Mouse (Mus musculus) small intestine, adult 2 months (tissue): ENCODE results near the gene Snx22. TPM values are rescaled to one million over a fixed set of nuclear protein-coding genes. Genes with fewer than 3 reads are reported as not detected.

Experiments used
- H3K27ac ChIP-seq: fragments of 200-500 bp; 2 replicates; pipeline ENCODE4 v1.5.1; 2012; ENCODE audit warnings: low read depth, low read length, control low read depth, inconsistent platforms; ENCODE audit not compliant: insufficient read depth
- H3K27me3 ChIP-seq: fragments of 200-500 bp; 2 replicates; pipeline ENCODE4 v1.6.1; 2012; ENCODE audit warnings: mild to moderate bottlenecking, moderate library complexity, low read length, inconsistent platforms; ENCODE audit not compliant: control insufficient read depth, insufficient read depth
- H3K36me3 ChIP-seq: fragments of 200-500 bp; 2 replicates; pipeline ENCODE4 v1.6.1; 2012; ENCODE audit warnings: mild to moderate bottlenecking, low read length, control low read depth, inconsistent platforms; ENCODE audit not compliant: control insufficient read depth, insufficient read depth
- H3K4me1 ChIP-seq: fragments of 200-500 bp; 2 replicates; pipeline ENCODE4 v1.6.1; 2012; ENCODE audit warnings: low read length, inconsistent platforms, mixed read lengths; ENCODE audit not compliant: control insufficient read depth, insufficient read depth, insufficient read length
- H3K4me3 ChIP-seq: fragments of 200-500 bp; 2 replicates; pipeline ENCODE4 v1.5.1; 2012; ENCODE audit warnings: low read depth, mild to moderate bottlenecking, control low read depth, inconsistent platforms, low read length, moderate library complexity
- CTCF ChIP-seq: fragments of 200-500 bp; IDR thresholded peaks from 2 replicates; pipeline ENCODE4 v1.5.1; 2012; ENCODE audit warnings: low read depth, mild to moderate bottlenecking, control low read depth, inconsistent platforms, low read length, moderate library complexity, mixed read lengths; ENCODE audit not compliant: insufficient replicate concordance, insufficient read length; ENCODE audit errors: extremely low read depth
- POLR2A ChIP-seq: fragments of 200-500 bp; IDR thresholded peaks from 2 replicates; pipeline ENCODE4 v1.6.1; 2012; ENCODE audit warnings: low read depth, mild to moderate bottlenecking, control low read depth, inconsistent platforms, low read length, moderate library complexity
- WGBS: fragments of 180-500 bp; shearing (Covaris S2); methylation state at CpG from one replicate; pipeline ENCODE4 v1.1.7; 2018; 5-methylcytosine and 5-hydroxymethylcytosine counted together
- polyA plus RNA-seq: library from polyadenylated mRNA; depleted of rRNA; stranded (reverse); fragments of >200 nt; gene quantifications from 2 replicates; pipeline ENCODE4 v1.2.3, GENCODE M21; 2012

Gene Snx22
- polyA plus RNA-seq, 1 experiment, result 0.91 TPM

GRCm38 (mm10) chr9:66104601-66105000 lies 35.1 kb upstream of the Snx22 start:
- Histone ChIP-seq H3K4me1 (no peaks in the 10 kb centered on the region), H3K4me3 (no peak overlapping the region), H3K27me3 (no peaks in the 10 kb centered on the region), H3K36me3 (peaks cover 75% of the 10 kb centered on the region), H3K27ac (no peak overlapping the region)
- no peak for TF ChIP-seq POLR2A
- no peak for TF ChIP-seq CTCF
- 50% methylated on average over 4 of the region's 4 CpGs for WGBS

- 88% methylated on average over 6 of the region's 6 CpGs for WGBS
- no peak for TF ChIP-seq CTCF
- no peaks in the 10 kb centered on the region for H3K4me1 ChIP-seq
- no peaks in the 10 kb centered on the region for H3K27me3 ChIP-seq
- H3K27ac ChIP-seq, result no peak overlapping the region
- peaks cover 76% of the 10 kb centered on the region for H3K36me3 ChIP-seq
- H3K4me3 ChIP-seq, result no peak overlapping the region
These were observed 33.1 kb upstream of the Snx22 start for GRCm38 (mm10) chr9:66102668-66103067.

- WGBS, result 79% methylated on average over 8 of the region's 8 CpGs
- H3K36me3 ChIP-seq, result peaks cover 75% of the 10 kb centered on the region
- no peaks in the 10 kb centered on the region for H3K27me3 ChIP-seq
- no peak overlapping the region for H3K27ac ChIP-seq
- no peak for TF ChIP-seq POLR2A
- no peak for TF ChIP-seq CTCF
- no peaks in the 10 kb centered on the region for H3K4me1 ChIP-seq
- no peak overlapping the region for H3K4me3 ChIP-seq
These were observed 32.1 kb upstream of the Snx22 start for GRCm38 (mm10) chr9:66101577-66101976.

GRCm38 (mm10) chr9:66092664-66093063 lies 23.1 kb upstream of the Snx22 start:
- 12% methylated on average over 2 of the region's 2 CpGs for WGBS
- no peak overlapping the region for H3K4me3 ChIP-seq
- TF ChIP-seq CTCF, result no peak
- no peak for TF ChIP-seq POLR2A
- H3K27me3 ChIP-seq, result no peaks in the 10 kb centered on the region
- peak overlapping the region; percentile 68 for H3K27ac ChIP-seq
- peaks cover 33% of the 10 kb centered on the region for H3K4me1 ChIP-seq
- peaks cover 64% of the 10 kb centered on the region for H3K36me3 ChIP-seq

- TF ChIP-seq POLR2A (no peak), CTCF (no peak)
- Histone ChIP-seq H3K27ac (peak overlapping the region; percentile 68), H3K4me1 (peaks cover 33% of the 10 kb centered on the region), H3K27me3 (no peaks in the 10 kb centered on the region), H3K4me3 (no peak overlapping the region), H3K36me3 (peaks cover 65% of the 10 kb centered on the region)
- 16% methylated on average over 6 of the region's 6 CpGs for WGBS
These were observed 22.1 kb upstream of the Snx22 start for GRCm38 (mm10) chr9:66091327-66092231.

- Histone ChIP-seq H3K36me3 (peaks cover 62% of the 10 kb centered on the region), H3K27me3 (no peaks in the 10 kb centered on the region), H3K4me1 (peaks cover 33% of the 10 kb centered on the region), H3K4me3 (no peak overlapping the region), H3K27ac (peak overlapping the region; percentile 68)
- TF ChIP-seq POLR2A, result no peak
- TF ChIP-seq CTCF, result no peak
- WGBS, result 53% methylated on average over 13 of the region's 13 CpGs
These were observed 21.2 kb upstream of the Snx22 start for GRCm38 (mm10) chr9:66090593-66091244.

GRCm38 (mm10) chr9:66088411-66088810 lies 18.9 kb upstream of the Snx22 start:
- Histone ChIP-seq H3K4me1 (peaks cover 30% of the 10 kb centered on the region), H3K36me3 (peaks cover 44% of the 10 kb centered on the region), H3K27me3 (no peaks in the 10 kb centered on the region), H3K27ac (no peak overlapping the region), H3K4me3 (no peak overlapping the region)
- TF ChIP-seq POLR2A (no peak), CTCF (peak; percentile 74; the same call in 1 of the 2 replicates)
- 26% methylated on average over 4 of the region's 4 CpGs for WGBS
